Mouse (Mus musculus): ENCODE data around the gene Actr6.
"Not testable (repeated sequence)": the region's sequence is repeated elsewhere in the genome, so short reads cannot be mapped to it uniquely, and the experiment has no call there.

Gene Actr6

DNA sequence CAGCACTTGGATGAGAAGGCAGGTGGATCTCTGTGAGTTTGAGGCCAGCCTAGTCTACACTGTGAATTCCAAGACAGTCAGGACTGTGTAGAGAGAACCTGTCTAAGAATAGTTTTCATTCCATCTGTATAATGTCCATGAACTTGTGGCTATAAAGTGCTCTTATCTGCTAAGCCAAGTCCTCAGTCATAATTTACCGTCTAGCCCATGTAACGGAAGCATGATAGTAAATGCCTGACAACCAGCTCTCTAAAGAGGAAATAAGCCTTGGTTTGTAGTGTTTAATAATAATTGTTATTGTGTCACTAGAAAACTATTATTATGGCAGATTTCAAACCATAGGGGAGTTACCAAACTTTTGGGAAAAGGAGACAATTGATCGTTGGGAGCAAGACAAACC, 5.8 kb upstream of the Actr6 start:
- DNase-seq (ENCODE audit: low spot score), result no peak

DNA sequence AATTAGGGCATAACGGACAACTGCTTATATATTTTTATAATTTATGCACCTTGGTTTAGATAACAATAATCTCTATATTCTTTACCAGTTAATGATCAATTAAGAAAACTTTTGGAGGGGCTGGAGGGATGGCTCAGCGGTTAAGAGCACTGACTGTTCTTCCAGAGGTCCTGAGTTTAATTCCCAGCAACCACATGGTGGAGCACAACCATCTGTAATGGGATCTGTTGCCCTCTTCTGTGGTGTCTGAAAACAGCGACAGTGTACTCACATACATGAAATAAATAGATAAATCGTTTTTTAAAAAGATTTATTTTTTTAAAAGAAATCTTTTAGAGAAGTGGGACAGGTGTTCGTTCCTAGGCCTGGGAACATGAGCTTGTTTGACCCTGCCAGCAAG, 5.0 kb upstream of the Actr6 start:
- DNase-seq (ENCODE audit: low spot score), result no peak

DNA sequence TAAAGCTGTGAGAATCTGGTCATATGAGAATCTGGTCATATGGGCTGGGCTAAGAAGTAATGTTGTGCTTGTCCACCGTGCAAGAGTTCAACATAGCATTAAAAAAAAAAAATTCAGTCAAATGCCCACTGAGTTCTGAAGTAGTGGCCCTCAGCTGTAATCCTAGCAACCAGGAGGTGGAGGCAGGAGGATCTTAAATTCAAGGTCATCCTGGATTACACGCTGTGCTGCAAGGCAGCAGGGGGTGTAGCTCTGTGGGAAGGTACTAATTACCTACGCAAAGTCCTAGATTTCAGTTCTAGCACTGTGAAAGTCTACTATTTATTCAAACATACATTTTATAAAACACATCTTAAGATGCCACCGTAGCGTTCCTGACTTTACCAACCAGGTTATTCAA, 754 bp downstream of the Actr6 start:
- DNase-seq (ENCODE audit: low spot score), result no peak

DNA sequence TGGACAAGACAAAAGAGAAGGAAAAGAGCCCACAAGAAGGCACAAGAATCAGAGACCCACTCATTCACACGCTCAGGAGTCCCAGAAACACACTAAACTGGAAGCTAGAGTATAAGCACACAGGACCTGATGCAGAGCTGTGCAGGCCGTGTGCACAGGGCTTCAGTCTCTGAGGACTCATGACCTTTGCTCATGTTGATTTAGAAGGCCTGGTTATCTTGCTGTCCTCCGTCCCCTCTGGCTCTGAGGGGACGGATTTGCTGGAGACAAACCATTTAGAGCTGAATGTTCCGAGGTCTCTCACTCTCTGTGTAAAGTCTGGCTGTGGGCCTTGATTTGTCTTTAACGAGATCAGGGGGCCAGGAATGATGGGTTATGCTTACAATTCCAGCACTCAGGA, 1.7 kb downstream of the Actr6 start:
- DNase-seq (ENCODE audit: low spot score), result no peak

DNA sequence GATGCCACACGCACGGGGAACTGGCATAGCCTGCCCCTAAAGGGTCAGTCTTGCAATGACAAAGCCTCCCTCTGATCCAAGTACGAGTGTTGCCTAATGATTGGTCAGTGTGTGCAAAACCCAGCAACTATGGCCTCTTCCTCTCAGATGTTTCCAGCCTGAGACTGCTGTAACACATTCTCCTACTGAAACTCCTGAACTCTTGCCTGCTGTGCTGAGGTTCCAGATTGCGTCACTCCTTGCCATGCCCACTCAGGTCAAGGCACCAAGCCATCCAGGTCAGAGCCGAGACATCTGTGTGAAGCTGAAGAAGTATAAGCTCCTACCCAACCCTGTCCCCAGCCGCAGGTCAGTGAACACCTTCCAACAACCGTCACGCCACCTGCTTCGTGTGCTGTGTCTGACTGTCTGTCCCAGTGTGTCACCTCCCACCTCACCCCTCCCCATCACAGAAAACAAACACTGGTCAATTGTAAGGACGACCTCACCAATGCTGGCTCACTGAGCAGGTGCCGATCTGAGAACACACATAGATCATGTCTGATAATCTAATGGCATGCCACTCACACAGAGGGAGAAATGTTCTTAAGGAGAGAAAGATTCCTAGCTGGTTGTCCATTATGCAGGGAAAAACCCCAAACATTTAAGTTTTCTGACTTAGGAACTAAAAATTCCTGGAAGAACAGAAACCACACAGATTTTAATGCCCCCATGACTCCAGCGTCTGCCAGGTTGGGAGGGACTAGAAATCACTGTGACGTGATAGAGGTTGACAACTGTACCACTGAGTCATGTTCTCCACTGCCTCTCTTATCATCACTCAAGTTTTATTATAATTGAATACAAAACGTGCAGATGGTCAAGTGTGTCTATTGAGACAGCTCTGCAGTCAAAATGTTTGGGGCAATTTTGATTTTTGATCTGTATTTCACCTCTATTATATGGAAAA, 9.6 kb downstream of the Actr6 start:
- DNase-seq (ENCODE audit: low spot score), result no peak

DNA sequence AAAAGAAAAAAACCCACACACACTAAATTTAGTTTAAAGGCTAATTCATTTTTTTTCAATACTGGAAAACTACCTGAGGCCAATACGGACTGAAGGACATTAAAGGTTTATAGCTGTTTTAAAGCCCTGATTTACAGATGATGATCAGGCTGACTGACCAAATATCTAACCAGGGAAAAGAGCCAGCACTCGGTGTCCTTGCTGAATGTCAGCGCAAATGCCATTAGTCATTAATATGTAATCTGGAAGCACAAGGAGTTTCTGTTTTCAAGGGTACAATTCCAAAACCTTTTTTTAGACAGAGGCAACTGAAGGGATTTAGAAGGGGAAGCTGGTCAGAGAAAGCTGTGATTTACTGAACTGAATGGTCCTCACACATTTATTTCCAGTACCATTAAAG, 11.3 kb downstream of the Actr6 start:
- no peak for DNase-seq (ENCODE audit: low spot score)

DNA sequence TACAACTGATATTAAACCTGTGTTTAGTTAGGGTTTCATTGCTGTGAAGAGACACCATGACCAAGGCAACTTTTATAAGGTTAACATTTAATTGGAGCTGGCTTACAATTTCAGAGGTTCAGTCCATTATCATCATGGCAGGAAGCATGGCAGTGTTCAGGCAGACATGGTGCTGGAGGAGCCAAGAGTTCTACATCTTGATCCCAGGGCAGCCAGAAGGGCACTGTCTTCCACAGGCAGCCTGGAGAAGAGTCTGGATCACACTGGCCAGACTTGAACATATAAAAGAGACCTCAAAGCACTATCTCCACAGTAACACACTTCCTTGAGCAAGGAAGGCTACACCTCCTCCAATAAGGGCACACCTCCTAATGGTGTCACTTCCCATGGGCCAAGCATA, 11.8 kb downstream of the Actr6 start:
- DNase-seq (ENCODE audit: low spot score), result no peak

DNA sequence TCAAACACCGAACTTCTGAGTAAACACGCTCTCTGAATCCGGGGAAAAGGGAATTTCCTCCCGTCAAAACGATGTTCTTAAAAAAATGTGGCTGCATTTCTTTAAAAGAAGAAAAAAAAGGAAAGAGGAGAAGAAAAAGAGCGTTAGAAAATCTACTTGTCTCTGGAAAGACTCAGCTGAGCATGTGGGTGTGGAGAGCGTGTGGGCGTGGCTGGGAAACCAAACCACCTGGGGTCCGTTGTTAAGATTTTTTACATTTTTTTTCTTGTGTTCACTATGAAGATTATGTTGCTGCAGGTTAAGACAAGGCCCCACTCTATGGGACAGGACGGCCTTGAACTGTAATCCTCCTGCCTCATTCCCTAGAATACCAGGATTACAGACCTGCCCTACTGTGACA, 17.2 kb downstream of the Actr6 start:
- DNase-seq (ENCODE audit: low spot score), result no peak

DNA sequence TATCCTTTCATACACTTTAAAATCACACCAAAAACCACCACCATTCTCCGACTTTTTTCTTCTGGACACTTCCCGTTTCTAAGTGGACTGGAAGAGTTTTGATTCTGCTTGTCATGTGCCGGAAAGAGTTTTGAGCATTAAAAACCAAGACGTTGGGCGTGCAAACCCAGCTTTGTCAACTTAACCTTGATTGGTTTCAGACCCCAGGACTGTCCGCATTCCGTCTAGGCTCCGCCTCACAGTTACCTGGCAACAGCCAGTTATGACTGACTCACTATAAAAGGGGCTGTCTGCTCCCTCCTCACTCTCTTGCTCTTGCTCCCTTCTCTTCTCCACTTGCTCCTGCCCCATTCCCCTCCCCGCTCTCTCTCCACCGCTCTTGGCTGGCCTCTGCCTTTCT, 23.4 kb downstream of the Actr6 start:
- no peak for DNase-seq (ENCODE audit: low spot score)

DNA sequence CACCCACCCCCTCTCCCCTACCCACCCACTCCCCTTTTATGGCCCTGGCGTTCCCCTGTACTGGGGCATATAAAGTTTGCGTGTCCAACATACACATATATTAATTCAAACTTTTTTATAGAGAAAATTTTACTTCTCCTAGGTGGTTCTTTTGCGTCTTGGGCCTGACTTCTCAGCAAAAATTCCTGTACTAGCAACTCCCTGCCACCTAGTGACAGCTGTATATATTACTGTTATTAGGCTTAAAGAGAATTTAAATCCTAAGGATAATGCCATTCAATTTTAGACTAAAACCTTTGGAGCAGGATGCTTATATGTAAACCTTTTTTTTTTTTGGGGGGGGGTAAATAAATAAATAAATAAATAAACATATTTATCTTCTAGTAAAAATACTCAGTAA, 24.7 kb downstream of the Actr6 start:
- DNase-seq (ENCODE audit: low spot score), result no peak

DNA sequence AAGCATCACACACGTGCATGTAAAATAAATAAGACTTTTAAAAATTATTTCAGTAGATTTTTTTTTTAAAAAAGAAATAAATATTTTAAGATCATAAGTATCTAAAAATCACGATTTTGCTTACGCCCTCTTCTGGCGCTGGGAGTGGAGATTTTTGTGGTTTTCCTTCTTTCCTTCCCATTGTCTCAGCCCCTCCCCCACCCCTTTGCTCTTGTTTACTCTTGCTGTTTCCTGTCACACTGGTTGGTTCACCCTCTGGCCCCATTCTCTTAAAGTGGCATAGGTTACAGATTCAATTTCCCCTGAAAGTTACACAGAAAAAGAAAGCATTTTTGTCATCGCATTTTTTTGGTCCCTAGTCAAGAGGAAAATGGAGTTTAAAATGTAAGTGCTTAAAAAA, 29.1 kb downstream of the Actr6 start:
- no peak for DNase-seq (ENCODE audit: low spot score)

DNA sequence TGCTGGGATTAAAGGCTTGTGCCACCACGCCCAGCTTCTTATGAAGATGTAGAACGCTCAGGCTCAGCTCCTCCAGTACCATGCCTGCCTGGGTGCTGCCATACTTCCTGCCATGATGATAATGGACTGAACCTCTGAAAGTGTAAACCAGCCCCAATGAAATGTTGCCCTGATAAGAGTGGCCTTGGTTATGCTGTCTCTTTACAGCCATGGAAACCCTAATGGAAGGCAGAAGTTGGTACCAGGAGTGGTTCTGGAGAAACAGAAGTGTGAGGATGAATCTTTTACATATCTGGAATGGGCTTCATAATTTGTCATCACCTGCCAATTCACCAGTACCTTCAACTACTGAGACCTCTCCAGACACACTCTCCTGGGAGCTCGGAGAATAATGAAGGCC, 34.1 kb downstream of the Actr6 start:
- DNase-seq (ENCODE audit: low spot score), result no peak

DNA sequence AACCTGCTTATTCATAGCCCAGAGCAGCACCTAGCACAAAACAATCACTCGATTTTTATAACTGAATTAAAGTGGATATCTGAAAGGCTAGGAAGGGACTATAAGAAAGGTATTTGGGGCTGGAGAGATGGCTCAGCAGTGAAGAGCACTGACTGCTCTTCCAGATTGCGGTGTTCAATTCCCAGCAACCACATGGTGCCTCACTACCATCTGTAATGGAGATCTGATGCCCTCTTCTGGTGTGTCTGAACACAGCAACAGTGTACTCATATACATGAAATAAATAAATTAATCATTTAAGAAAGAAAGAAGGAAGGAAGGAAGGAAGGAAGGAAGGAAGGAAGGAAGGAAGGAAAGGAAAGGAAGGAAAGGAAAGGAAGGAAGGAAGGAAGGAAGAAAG, 35.8 kb downstream of the Actr6 start:
- not testable (repeated sequence) for DNase-seq (ENCODE audit: low spot score)

DNA sequence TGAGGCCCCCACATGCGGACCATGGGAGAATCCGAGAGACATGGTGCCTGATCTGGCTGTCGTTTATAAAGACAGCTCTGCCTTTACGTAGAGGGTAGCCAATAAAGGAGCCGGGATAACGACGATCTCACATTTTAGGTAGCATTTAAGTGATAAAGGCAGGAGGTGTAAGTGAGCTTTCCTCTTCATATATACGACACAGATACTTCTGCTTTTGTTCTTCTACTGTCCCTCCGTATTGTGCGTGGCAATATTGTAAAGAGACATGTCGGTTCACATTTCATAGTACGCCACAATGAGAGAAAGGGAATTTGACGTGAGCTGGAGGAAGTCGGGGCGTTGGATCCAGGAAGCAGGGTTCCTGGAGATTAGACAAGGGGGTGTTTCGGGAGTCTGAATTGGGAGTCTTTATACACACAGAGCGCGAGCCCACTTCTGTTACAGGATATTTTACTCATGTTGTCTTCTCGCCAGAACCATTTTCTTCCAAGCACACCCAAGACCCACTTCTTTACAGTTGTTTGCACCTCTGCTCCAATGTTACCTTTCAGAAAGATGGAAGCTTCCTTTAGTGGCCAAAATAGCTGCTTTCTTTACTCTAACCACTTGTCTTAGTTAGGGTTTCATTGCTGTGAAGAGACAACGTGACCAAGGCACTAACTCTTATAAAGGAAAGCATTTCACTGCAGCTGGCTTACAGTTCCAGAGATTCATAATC, 36.7 kb downstream of the Actr6 start:
- DNase-seq (ENCODE audit: low spot score), result no peak

DNA sequence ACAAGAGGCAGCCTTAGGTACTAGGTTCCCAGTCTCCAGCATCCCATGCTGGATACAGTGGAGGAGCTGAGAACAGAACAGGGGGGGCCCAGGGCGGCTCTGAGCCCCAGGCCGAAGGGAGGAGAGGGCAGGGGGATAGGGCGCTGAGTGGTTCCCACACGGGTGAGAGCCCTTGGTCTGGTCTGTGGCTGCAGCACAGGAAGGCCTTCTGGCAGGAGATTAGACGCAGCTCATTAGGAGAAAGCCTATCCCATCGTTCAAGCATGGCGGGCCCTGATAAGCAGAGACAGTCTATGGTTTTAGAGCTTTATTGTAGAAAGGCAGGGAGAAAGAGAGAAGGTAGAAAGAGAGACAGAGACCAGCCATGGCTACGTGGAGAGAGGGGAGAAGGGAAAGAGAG, 42.1 kb downstream of the Actr6 start:
- no peak for DNase-seq (ENCODE audit: low spot score)

DNA sequence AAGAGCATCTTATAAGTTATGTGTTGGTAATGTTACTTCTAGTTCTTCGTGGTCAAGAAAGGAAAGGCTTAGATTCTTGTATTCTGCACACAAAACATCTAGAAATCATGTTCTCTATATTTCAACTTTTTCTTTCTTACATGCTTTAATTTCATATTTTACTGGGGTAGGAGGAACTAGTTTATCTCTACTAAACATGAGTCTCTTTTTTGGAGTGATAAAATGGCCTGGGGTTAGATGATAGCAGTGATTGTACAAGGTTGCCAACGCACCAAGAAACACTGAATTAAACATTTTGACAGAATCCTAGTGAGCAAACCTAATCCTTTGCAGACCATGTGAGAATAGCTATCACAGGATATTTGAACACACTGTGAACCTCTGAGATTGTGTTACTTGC, 44.6 kb downstream of the Actr6 start:
- no peak for DNase-seq (ENCODE audit: low spot score)

DNA sequence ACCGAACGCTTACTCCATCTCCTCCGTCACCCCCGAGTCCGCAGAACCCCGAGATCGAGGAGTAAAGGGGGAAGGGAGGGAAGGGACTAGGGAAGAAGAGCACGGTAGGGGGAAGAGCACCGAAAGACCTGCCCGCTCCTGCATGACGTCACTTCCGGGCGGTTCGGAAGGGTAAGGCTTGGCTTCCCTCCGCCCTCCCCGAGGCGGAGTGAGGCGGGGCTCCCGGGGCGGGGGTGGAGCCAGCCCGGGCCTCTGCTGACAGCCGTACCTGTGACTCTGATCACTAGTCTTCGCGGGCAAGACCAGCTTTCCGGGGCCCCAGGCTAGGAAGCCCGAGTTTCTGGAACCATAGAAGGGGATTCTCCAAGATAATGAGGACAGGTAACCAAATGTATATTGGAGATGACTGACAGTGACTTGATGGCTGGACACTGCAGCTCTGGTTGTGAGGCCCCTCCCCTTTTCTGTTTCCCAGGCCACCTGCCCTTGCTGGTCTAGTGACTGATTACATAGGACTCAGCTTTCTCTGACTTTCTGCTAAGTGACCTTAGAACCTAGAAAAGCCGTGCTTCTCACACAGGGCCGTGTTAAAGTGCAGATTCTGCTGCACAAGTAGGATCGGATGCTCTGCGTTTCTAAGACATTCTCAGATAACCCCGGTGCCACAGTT, 45.8 kb downstream of the Actr6 start, which contains the start of gene Scyl2:
Gene Scyl2 (minus strand): TSS at position 147 of the 670 bp plus-strand sequence.
- DNase-seq (ENCODE audit: low spot score), result peak; percentile 89

DNA sequence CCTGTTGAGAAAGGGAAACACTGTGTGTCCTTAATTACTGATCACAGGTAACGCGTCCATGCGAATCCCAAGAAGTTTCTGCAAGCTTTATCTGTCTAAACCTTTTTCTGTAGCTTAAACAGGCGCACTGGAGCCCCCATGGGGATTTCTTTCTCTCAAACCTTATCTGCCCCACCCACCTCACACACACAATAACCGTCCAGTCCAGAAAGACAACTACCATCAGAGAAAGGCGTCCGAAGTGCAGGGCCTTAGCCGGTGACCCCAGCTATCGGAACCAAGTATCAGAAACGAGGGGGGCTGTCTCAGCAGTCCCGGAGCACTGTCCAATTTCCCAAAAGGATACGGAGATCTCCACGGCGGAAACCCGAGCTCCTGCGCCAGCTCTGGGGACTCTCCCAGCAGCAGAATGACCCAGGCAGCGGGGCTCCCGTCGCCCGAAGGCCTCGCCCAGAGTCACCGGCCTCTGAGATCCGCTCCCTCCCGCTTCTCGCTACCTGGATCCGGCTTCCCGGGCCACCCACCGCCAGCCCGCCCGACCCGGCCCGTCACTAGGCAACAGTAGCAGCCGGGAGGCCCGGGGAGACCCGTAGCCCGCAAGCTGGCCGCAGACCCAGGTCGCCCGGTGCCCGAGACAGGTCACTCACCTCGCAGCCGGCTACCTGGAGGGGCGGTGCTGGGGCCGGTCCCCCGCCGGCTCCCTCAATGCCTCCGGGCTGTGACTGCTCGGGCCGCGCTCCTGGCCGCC, 46.5 kb downstream of the Actr6 start:
- no peak for DNase-seq (ENCODE audit: low spot score)

DNA sequence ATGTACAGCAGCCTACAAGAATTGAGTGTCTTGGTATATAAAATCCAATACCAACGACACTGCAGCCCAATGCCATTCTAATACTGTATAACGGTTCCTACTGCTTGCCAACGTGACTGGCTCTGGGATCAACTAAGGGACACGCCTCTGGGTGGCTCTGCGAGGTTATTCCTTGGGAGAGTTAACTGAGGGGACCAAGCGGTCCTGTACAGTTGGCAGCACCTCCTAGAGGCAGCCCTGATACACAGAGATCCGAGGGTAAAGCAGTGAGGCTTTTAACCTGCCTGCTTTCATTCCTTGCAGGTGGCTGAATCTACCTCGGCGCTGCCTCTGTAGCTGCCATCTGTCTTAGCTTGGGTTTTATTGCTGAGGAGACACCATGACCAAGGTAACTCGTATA, 49.1 kb downstream of the Actr6 start:
- no peak for DNase-seq (ENCODE audit: low spot score)

DNA sequence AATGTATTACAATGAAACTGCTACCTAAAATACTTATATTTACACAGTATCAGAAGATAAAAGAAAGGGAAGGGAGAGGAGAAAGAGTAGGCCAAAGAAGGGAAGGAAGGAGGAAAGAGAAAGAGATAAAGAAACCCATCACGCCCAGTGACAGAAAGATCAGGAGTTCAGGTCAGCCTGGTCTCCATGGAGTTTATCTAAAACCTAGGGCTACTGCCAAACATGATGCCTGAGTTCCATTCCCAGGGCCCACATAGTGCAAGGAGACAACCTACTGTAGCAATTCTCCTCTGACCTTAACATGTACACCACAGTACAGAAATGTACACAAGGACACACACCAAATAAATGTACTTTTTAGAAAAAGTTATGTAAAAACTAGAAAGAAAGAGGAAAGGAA, 49.9 kb downstream of the Actr6 start:
- DNase-seq (ENCODE audit: low spot score), result no peak

DNA sequence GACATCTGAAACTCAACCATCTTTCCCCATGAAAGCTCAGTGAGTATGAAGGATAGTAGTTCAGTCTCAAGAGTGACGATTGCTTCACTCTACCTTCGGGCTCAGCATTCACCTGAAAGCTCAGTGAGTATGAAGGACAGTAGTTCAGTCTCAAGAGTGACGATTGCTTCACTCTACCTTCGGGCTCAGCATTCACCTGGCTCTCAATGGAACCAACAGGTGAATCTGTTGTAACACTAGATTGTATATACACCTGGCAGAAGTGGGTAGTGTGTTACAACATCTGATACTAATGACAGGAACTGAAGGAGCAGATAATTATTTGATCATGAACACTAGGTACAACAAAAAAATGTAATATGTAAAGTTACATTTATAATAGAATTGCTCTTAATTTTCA, 50.4 kb downstream of the Actr6 start:
- DNase-seq (ENCODE audit: low spot score), result no peak

DNA sequence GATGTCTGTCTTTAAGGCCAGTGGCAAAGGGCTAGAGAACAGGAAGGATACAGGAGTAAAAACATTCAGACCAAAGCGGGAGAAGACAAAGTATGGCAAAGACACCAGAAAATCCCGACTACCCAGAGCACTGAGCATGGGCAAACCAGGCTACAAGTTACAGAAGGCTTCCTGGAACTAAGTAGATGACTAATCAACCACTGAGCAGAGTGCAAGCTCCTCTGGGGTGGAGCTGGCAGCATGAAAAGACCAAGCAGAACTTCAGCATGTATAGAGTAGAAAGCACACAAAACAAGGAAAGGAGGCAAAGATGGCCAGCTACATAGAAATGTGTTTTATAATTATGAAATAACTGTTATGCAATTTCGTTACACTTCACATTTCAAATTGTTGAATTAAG, 51.6 kb downstream of the Actr6 start:
- no peak for DNase-seq (ENCODE audit: low spot score)

Data from ovary, adult 18-20 months (tissue).